Mouse (Mus musculus): ENCODE measurements around the gene Shc3.

DNA sequence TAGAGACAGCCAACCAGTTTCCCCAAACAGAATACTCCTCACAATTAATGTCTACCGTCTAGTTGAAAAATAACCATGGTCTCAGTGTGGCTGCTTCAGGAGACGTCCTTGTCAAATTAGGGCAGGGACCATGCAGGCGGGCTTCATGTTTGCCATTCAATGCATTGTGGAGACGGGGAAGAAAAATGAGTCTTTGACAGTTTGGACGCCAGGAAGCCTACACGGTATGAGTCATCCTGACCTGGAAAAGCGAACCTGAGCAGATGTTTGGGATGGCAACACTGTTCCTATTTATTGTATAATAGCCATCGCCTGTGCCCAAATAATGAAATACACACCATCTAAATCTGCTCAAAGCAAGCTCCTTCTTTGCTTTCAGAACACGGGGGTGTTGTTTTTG is 83.9 kb downstream of the Shc3 start:
- TF ChIP-seq CTCF (IDR thresholded peaks at IDR 0.05), result no peak
- TF ChIP-seq POLR2A (IDR thresholded peaks at IDR 0.05; ENCODE audit: insufficient read depth, low read depth, low read length), result no peak
- no peak for TF ChIP-seq EP300 (IDR thresholded peaks at IDR 0.05; ENCODE audit: insufficient read depth, low read depth, low read length)
